Mouse (Mus musculus): ENCODE results near the gene 4930432M17Rik. TPM values are rescaled to one million over a fixed set of nuclear protein-coding genes. Genes with fewer than 3 reads are reported as not detected.

4930432M17Rik gene
- total RNA-seq, 1 experiment from 2014 or later: not detected

GRCm38 (mm10) chr3:121710894-121711531, 40.5 kb downstream of the 4930432M17Rik start:
- DNase-seq: no peak

- DNase-seq: no peak
Observed at GRCm38 (mm10) chr3:121712222-121712621, 41.7 kb downstream of the 4930432M17Rik start.

GRCm38 (mm10) chr3:121713151-121713701, 42.7 kb downstream of the 4930432M17Rik start:
- peak; percentile 42 for DNase-seq

GRCm38 (mm10) chr3:121713816-121714215, 43.3 kb downstream of the 4930432M17Rik start:
- DNase-seq: no peak

GRCm38 (mm10) chr3:121714461-121714860, 43.9 kb downstream of the 4930432M17Rik start:
- DNase-seq: no peak

GRCm38 (mm10) chr3:121715336-121715735, 44.8 kb downstream of the 4930432M17Rik start:
- DNase-seq: no peak

GRCm38 (mm10) chr3:121715741-121716459, 45.3 kb downstream of the 4930432M17Rik start:
- DNase-seq: no peak

GRCm38 (mm10) chr3:121716480-121716879, 45.9 kb downstream of the 4930432M17Rik start:
- DNase-seq: no peak

GRCm38 (mm10) chr3:121718679-121719078, 48.1 kb downstream of the 4930432M17Rik start:
- DNase-seq: no peak

GRCm38 (mm10) chr3:121719701-121720100, 49.1 kb downstream of the 4930432M17Rik start:
- DNase-seq: no peak

- DNase-seq: no peak
Observed at GRCm38 (mm10) chr3:121720801-121721690, 50.5 kb downstream of the 4930432M17Rik start.

- DNase-seq: no peak
Observed at GRCm38 (mm10) chr3:121721691-121722070, 51.1 kb downstream of the 4930432M17Rik start.

- peak; percentile 81 for DNase-seq
Observed at GRCm38 (mm10) chr3:121722971-121723844, 52.6 kb downstream of the 4930432M17Rik start, which contains the start of gene F3. TSS of gene F3 (plus strand) at chr3:121723537.

- no peak for DNase-seq
Observed at GRCm38 (mm10) chr3:121723968-121724524, 53.5 kb downstream of the 4930432M17Rik start.

- no peak for DNase-seq
Observed at GRCm38 (mm10) chr3:121724553-121724952, 54.0 kb downstream of the 4930432M17Rik start.

GRCm38 (mm10) chr3:121725651-121726050, 55.1 kb downstream of the 4930432M17Rik start:
- no peak for DNase-seq

GRCm38 (mm10) chr3:121729678-121730077, 59.1 kb downstream of the 4930432M17Rik start:
- no peak for DNase-seq
